Mouse (Mus musculus) liver, adult 2 months (tissue): ENCODE data around the gene Tnfrsf14. TPM values are rescaled to one million over a fixed set of nuclear protein-coding genes. Genes with fewer than 3 reads are reported as not detected.

Experiments used
- DNase-seq: peaks from one replicate; pipeline ENCODE4 v3.0.0-alpha.2; 2011; ENCODE audit warnings: low read depth, low spot score; ENCODE audit errors: extremely low read depth
- H3K27ac ChIP-seq: fragments of 200-500 bp; replicated peaks from 2 replicates; pipeline ENCODE4 v1.5.1; 2012; ENCODE audit warnings: low read depth, mild to moderate bottlenecking, control low read depth, inconsistent platforms, low read length; ENCODE audit not compliant: insufficient read depth
- H3K27me3 ChIP-seq: fragments of 200-500 bp; 2 replicates; pipeline ENCODE4 v1.6.1; 2012; ENCODE audit warnings: mild to moderate bottlenecking, moderate library complexity, low read length, inconsistent platforms; ENCODE audit not compliant: control insufficient read depth, insufficient read depth
- H3K36me3 ChIP-seq: fragments of 200-500 bp; 2 replicates; pipeline ENCODE4 v1.6.1; 2012; ENCODE audit warnings: low read length, inconsistent platforms; ENCODE audit not compliant: control insufficient read depth, insufficient read depth
- H3K4me1 ChIP-seq: fragments of 200-500 bp; 2 replicates; pipeline ENCODE4 v1.6.1; 2011; ENCODE audit warnings: low read length; ENCODE audit not compliant: control insufficient read depth, insufficient read depth
- H3K4me3 ChIP-seq: fragments of 200-500 bp; 2 replicates; pipeline ENCODE4 v1.5.1; 2011; ENCODE audit warnings: low read depth, mild to moderate bottlenecking, control low read depth, low read length, moderate library complexity; ENCODE audit not compliant: insufficient read depth
- H3K79me2 ChIP-seq: fragments of 200-500 bp; 2 replicates; pipeline ENCODE4 v1.6.1; 2012; ENCODE audit warnings: inconsistent platforms, mild to moderate bottlenecking, low read length, moderate library complexity; ENCODE audit not compliant: control insufficient read depth, insufficient read depth
- H3K9ac ChIP-seq: fragments of 200-500 bp; 2 replicates; pipeline ENCODE4 v1.6.1; 2012; ENCODE audit warnings: low read depth, mild to moderate bottlenecking, control low read depth, inconsistent platforms, low read length
- CTCF ChIP-seq: fragments of 200-500 bp; IDR thresholded peaks from 2 replicates; pipeline ENCODE4 v1.5.1; 2011; ENCODE audit warnings: low read depth, low read length, control low read depth
- POLR2A ChIP-seq: fragments of 200-500 bp; IDR thresholded peaks from 2 replicates; pipeline ENCODE4 v1.6.1; 2011; ENCODE audit warnings: low read length, control low read depth; ENCODE audit not compliant: insufficient read depth; ENCODE audit errors: extremely low read depth
- WGBS: fragments of 180-500 bp; shearing (Covaris S2); methylation state at CpG from one replicate; pipeline ENCODE4 v1.1.7; 2018; 5-methylcytosine and 5-hydroxymethylcytosine counted together
- polyA plus RNA-seq: library from polyadenylated mRNA; depleted of rRNA; stranded (reverse); fragments of >200 nt; gene quantifications from 2 replicates; pipeline ENCODE4 v1.2.3, GENCODE M21; 2012; rRNA removed
- total RNA-seq: library from RNA; depleted of rRNA; stranded (reverse); fragments of >200 nt; gene quantifications from 2 replicates; pipeline ENCODE4 v1.2.3, GENCODE M21; 2014; rRNA removed

Tnfrsf14 gene
- 11.2 and 14.4 TPM in 2 replicates for total RNA-seq
- polyA plus RNA-seq, result 25.9 and 55.6 TPM in 2 replicates

GRCm38 (mm10) chr4:154928395-154929087 is at the start of gene Tnfrsf14:
Gene Tnfrsf14, minus strand, starts transcription at chr4:154928563.
- WGBS, result 55% methylated on average over 12 of the region's 12 CpGs
- Histone ChIP-seq H3K79me2 (no peaks in the 10 kb centered on the region; the same call in 1 of the 2 replicates), H3K27ac (peak within 1 kb of the TSS; percentile 85), H3K9ac (peak within 1 kb of the TSS; percentile 78), H3K4me3 (peak within 1 kb of the TSS; percentile 72), H3K27me3 (no peaks in the 10 kb centered on the region), H3K36me3 (no peaks in the 10 kb centered on the region), H3K4me1 (peaks cover 17% of the 10 kb centered on the region)
- DNase-seq, result no peak
- TF ChIP-seq CTCF (no peak), POLR2A (no peak)

GRCm38 (mm10) chr4:154974163-154974611 is 45.8 kb upstream of the Tnfrsf14 start:
- no peak for DNase-seq
- Histone ChIP-seq H3K27me3 (no peaks in the 10 kb centered on the region), H3K4me3 (no peak overlapping the region), H3K79me2 (no peaks in the 10 kb centered on the region), H3K4me1 (no peaks in the 10 kb centered on the region), H3K27ac (no peak overlapping the region), H3K36me3 (peaks cover 22% of the 10 kb centered on the region; the same call in 1 of the 2 replicates), H3K9ac (no peak overlapping the region)
- TF ChIP-seq CTCF (no peak), POLR2A (no peak)
- 86% methylated on average over 11 of the region's 11 CpGs for WGBS

GRCm38 (mm10) chr4:154972546-154972945 is 44.2 kb upstream of the Tnfrsf14 start:
- no peak for TF ChIP-seq CTCF
- DNase-seq, result no peak
- H3K27ac ChIP-seq, result no peak overlapping the region
- no peaks in the 10 kb centered on the region for H3K27me3 ChIP-seq
- WGBS, result 96% methylated on average over 12 of the region's 12 CpGs
- no peaks in the 10 kb centered on the region for H3K4me1 ChIP-seq
- H3K9ac ChIP-seq, result no peak overlapping the region
- peaks cover 22% of the 10 kb centered on the region; the same call in 1 of the 2 replicates for H3K36me3 ChIP-seq
- H3K79me2 ChIP-seq, result 0 out of 2 replicates have a peak, but pooled peaks cover under 1% of the 10 kb centered on the region
- H3K4me3 ChIP-seq, result no peak overlapping the region

- DNase-seq, result peak; percentile 32
- H3K4me1 ChIP-seq, result peaks cover 3% of the 10 kb centered on the region
- H3K27ac ChIP-seq, result no peak overlapping the region
- H3K9ac ChIP-seq, result no peak overlapping the region
- H3K27me3 ChIP-seq, result no peaks in the 10 kb centered on the region
- TF ChIP-seq POLR2A (no peak), CTCF (peak; percentile 39; the same call in 1 of the 2 replicates)
- no peak overlapping the region for H3K4me3 ChIP-seq
- peaks cover 7% of the 10 kb centered on the region; the same call in 1 of the 2 replicates for H3K79me2 ChIP-seq
- peaks cover 14% of the 10 kb centered on the region; the same call in 1 of the 2 replicates for H3K36me3 ChIP-seq
- WGBS, result 58% methylated on average over 5 of the region's 5 CpGs
These were observed 38.8 kb upstream of the Tnfrsf14 start for GRCm38 (mm10) chr4:154967173-154967572.

GRCm38 (mm10) chr4:154965856-154966255 is 37.5 kb upstream of the Tnfrsf14 start:
- TF ChIP-seq POLR2A (no peak), CTCF (no peak)
- Histone ChIP-seq H3K9ac (no peak overlapping the region), H3K36me3 (peaks cover 8% of the 10 kb centered on the region; the same call in 1 of the 2 replicates), H3K4me3 (no peak overlapping the region), H3K27ac (no peak overlapping the region), H3K79me2 (peaks cover 7% of the 10 kb centered on the region; the same call in 1 of the 2 replicates), H3K4me1 (peaks cover 3% of the 10 kb centered on the region), H3K27me3 (peaks cover 8% of the 10 kb centered on the region; the same call in 1 of the 2 replicates)
- no peak for DNase-seq
- 67% methylated on average over 3 of the region's 3 CpGs for WGBS
